Mouse (Mus musculus): ENCODE results near the gene Tnfrsf1b.
A peak's percentile ranks its signal among the peaks of the same experiment; 100 is the strongest.

Tnfrsf1b gene

DNA sequence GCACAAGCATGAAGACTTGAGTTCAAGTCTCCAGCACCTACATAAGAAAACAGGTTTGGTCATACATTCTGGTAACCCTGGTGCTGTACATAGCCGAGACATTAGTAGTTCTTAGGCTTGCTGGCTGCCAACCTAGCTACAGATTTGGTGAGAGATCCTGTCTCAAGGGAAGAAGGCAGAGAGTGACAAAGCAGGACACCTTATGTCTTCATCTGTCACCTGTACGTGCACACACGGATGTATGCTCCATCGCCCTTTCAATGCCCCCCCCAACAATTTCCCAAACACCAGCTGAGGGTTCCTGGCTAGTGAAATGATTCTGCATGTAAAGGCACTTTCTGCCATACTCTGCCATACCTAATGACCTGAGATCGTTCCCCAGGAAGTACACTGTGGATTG is 9.5 kb upstream of the Tnfrsf1b start:
- DNase-seq, result no peak

- DNase-seq, result no peak
Observed at GRCm38 (mm10) chr4:145254418-145254817, 7.7 kb upstream of the Tnfrsf1b start.

DNA sequence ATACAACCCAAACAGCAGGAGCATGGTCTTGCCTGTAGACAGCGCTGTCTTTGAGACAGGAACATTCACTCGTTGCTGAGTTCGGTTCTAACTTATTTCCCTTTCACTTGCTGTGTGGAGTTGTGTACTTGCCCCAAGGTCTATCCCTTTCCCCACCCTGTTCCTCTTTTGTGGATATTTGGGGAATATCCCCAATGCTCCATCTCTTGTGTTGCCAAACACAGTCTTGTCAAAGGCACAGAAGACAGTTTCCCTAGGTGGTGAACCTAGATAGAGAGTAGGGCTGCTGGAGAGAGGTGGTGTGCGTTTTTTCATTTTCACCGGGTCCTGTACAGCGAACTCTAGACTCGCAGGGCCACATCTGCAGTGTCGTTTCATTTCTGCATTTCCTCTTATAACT is 5.9 kb upstream of the Tnfrsf1b start:
- no peak for DNase-seq

- no peak for DNase-seq
Observed at GRCm38 (mm10) chr4:145251546-145251945, 4.9 kb upstream of the Tnfrsf1b start.

GRCm38 (mm10) chr4:145250002-145250401 is 3.3 kb upstream of the Tnfrsf1b start:
- no peak for DNase-seq

DNA sequence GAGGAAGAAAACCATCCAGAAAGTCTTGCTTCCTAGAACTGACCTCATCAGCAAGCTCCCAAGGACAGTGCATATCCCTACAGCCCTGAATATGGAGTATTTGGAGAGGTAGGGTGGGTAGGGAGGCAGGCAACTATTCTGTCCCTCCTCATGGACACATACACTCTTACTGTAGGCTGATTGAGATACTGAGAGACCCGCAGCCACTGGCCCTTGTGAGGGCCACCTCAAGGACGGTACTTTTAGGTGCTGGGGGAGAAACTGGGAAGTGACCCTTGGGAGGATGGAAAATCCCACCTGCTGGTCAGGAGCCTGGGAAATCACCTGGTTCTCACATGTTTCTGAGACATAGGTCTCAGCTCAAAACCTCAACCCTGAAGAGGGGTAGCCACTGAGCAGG is 886 bp upstream of the Tnfrsf1b start:
- no peak for DNase-seq

DNA sequence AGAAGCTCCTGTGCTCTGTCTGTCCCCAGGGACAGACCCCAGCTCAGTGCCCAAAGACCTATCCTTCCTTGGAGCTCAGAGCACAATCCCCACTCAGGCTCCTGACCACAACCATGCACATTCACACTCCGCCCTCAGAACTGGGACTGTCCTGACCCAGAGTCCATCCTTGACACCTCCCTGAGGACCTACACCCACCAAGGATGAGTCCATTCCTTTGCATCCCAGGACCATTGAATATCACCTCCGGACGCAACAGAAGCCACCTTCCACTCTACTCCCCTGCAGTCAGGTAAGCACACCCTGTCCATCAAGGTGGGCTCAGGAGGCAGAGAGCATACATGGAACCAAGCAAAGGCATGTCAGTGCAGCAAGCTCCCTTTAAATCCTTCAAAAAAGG is 1.1 kb downstream of the Tnfrsf1b start:
- DNase-seq, result no peak

DNA sequence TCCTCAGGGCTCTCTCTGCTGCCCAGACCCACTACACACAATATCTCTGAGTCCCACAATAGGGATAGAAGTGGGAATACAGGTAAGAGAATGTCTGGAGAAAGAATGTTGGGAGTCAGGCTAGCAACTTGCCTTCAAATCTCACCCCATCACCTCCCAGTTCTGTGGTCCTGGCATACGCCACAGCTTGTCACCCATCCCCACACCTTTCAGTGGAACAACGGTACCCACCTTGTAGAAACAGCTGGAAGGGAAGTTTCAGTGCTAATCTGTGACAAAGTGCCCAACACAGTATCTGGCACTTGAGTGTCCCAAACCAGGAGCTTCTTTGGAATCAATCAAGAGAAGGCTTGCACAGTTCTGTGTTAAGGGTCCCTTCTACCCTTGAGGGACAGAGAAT is 2.0 kb downstream of the Tnfrsf1b start:
- DNase-seq, result no peak

GRCm38 (mm10) chr4:145242719-145243350 is 3.8 kb downstream of the Tnfrsf1b start:
- no peak for DNase-seq

GRCm38 (mm10) chr4:145240723-145241231 is 5.9 kb downstream of the Tnfrsf1b start:
- peak; percentile 24 for DNase-seq

DNA sequence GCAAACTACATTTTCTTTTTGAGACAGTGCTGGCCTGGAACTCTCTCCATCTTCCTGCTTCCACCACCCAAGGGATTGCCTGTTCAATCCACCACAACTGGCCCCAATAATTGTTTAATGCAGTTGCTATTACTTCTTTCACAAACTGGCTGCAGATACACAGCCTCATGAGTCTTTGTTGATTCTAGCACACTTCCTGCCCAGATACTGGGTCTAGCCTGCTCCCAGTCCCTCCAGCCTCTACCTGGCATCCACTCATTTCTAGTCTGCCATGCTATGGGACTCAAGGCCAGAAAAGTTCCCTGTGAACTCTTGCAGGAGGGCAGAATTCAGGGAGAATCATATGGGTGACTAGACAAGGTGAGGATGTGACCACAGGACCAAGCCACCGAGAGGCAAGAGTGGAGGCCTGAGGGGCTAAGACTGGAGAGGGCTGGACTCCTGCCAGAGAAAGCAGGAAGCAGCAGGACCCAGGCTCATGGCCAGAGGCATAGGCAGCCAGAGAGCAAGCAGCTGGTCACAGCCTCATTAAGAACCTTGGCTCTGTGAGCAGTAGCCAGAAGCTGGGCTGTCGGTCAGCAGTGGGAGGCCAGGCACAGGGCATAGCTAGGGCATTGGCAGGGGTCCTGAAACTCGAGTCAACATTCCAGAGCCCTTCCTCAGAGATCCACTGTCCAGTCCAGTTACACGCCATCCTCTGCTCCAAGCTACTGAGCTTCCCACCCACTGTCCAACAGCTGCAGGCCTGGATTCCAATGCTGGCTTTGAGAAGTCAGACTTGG is 7.4 kb downstream of the Tnfrsf1b start:
- peak; percentile 70 for DNase-seq

DNA sequence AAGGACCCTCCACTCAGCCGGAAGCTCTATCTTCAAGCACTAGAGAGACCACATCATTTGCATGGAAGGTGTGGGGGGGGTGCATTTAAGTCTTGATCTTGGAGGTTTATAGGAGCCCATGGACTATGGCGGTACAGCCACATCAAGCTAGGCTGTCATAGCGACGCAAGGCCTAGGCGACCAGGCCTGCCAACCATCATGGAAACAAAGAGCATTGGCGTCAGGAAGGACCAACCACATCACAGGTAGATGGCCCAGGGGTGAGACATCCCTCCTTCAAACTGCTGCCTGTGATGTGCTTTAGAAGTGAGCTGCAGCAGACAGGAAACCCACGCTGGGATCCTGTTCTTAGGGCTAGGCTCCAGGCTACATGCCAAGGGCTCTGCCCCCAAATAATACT is 10.6 kb downstream of the Tnfrsf1b start:
- DNase-seq, result no peak

DNA sequence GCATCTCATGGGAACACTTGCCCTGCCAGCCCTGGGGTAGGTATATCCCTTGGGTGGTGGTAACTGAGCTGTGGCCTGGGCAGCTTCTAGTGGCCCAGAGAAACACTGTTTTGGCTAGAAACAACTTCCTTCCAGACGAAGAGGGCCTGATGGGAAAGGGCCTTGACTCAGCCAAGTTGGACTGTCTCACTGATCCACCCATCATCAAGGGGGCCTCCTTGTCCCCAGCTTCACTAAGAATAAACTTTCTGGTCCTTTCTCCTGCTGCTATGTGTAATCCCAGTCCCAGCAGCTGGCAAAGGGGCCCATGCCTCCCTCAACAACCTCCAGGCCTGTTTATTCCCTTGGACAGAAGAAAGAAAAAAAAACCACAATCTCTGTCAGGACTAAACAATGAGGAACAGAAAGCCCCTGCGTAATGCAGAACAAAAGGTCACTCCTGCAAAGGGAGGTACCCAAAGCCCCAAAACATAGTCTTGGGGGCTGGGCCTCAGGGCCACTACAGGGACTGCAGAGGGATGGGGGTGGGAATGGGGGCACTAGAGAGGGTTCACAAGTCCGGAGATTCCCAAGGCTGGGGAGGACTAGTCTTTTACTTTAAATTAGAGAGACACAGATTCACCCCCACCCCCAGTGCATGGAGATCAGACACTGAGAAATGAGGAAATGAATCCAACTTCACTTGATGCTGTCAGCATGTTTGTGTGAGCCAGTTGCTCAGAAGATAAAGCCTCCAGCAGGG is 13.0 kb downstream of the Tnfrsf1b start:
- no peak for DNase-seq

DNA sequence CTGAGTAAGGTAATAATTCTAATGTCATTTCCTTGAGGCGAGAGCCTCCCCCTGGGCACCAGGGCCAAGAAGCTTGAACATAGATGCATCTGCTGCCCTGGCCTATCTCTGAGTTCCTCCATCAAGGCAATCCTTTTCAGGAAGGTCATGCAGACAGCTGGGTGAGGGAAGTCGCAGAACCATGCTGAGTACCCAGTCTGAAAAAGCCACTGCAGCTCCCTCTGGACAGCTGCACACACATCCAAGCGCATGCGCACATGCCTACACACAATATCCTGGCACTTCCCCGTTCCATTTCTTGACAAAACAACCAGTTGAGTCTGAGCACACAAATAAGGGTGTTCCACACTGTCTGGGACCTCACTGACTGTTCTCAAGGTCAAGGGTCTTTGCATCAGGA is 14.9 kb downstream of the Tnfrsf1b start:
- no peak for DNase-seq

GRCm38 (mm10) chr4:145230647-145231046 is 16.0 kb downstream of the Tnfrsf1b start:
- no peak for DNase-seq

DNA sequence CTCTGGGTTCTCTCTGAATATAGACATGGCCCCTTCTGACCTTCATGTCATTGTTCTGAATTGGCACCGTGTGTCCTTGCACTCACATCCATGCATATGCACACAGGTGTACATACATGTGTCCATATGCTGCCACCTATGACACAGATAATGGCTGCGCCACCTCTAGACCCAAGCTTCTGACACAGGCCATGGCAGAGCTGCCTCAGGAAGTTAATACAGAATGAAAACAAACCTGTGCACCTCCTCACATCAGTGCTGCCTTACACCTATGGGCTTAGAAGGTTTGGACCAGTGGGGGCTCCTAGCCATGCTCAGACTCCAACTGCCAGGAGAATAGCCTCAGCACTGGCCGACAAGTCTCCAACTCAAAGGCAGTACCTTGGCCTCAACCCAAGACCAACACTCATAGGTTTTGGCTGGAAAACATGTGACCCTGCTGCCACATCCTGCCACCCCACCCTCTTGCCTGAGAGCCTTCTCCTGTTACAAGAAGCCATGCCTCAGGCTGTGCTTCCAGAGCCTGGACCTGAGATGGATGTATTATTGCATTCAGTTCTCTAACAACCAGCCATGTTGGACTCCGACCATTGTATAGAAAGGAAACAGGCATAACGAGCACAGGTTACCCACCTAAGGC is 17.0 kb downstream of the Tnfrsf1b start:
- DNase-seq, result no peak

GRCm38 (mm10) chr4:145229051-145229450 is 17.6 kb downstream of the Tnfrsf1b start:
- no peak for DNase-seq

GRCm38 (mm10) chr4:145224613-145225012 is 22.1 kb downstream of the Tnfrsf1b start:
- DNase-seq, result no peak

DNA sequence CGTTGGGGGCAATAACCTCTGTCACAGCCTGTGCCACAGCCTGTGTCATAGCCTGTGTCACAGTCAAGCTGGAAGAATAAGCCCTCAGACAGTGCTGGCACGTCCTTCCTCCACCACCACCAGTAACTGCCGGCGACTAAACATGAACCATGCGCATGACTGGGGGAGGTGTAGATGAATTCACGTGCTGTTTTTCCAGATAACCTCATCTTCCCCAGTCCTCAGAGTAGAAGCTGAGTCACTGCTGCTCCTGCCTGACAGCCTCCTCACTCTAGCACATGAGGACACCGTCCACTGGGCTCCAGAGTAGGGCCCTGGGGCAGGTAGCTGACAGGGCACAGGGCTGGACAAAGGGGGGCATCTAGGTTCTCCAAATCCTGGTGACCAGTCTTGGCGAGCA is 24.6 kb downstream of the Tnfrsf1b start:
- no peak for DNase-seq

- no peak for DNase-seq
Observed at GRCm38 (mm10) chr4:145221379-145221778, 25.3 kb downstream of the Tnfrsf1b start.

- no peak for DNase-seq
Observed at GRCm38 (mm10) chr4:145220001-145220400, 26.7 kb downstream of the Tnfrsf1b start.

DNA sequence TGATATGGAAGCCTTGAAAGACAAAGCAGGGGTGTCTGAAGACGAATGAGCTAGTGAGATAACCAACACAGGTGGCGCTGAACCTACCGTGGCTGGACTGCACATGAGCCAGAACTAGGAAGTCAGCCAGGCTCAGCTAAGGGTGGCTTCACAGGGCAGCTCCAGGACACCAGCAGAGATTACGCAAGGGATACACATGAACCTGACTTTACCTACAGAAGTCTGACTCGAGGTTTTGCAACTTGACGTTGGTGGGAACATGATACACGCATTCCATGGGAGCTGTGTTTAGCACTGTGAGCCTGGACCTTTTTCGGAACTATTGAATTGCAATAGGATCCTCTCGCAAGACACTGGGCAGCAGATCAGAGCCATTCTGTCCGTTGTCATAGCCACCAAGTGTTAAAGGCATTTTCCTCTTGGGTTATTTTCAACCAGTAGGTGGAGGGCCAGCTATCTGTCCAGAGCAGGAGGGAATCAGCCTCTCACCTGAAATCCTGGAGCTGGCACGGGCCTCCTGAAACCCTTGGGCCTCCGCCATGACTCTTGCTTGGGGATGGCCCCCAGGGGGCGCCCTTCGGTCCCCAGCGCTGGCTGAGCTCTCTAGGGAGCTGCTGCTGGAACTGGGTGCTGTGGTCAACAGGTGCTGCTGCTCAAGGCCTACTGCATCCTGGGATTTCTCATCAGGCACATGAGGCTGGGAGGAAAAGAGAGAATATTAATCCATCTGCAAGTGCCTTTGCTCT is 27.3 kb downstream of the Tnfrsf1b start:
- peak; percentile 21 for DNase-seq

All from kidney, adult 11 months (tissue).